Mouse (Mus musculus) embryonic facial prominence, embryonic 13.5 days (tissue): ENCODE results near the gene 4833427G06Rik. TPM values are rescaled to one million over a fixed set of nuclear protein-coding genes. Genes with fewer than 3 reads are reported as not detected.

Experiments
- ATAC-seq: fragments of 200-750 bp; cut with Nextera tagmentation; 2 replicates; pipeline ENCODE4 v1.8.0; 2017; ENCODE audit warnings: low read depth; ENCODE audit not compliant: insufficient number of reproducible peaks, insufficient read depth, low FRiP score, low TSS enrichment
- H3K27ac ChIP-seq: fragments of 300-500 bp; sonication (generic); 2 replicates; pipeline ENCODE4 v1.5.1; 2015; ENCODE audit warnings: moderate library complexity, mild to moderate bottlenecking, inconsistent platforms
- H3K27me3 ChIP-seq: fragments of 300-500 bp; sonication (generic); 2 replicates; pipeline ENCODE4 v1.6.1; 2015; ENCODE audit warnings: mild to moderate bottlenecking, inconsistent platforms
- H3K36me3 ChIP-seq: fragments of 300-500 bp; sonication (generic); 2 replicates; pipeline ENCODE4 v1.6.1; 2015; ENCODE audit warnings: mild to moderate bottlenecking, inconsistent platforms
- H3K4me1 ChIP-seq: fragments of 300-500 bp; sonication (generic); 2 replicates; pipeline ENCODE4 v1.6.1; 2015; ENCODE audit warnings: inconsistent platforms
- H3K4me2 ChIP-seq: fragments of 300-500 bp; sonication (generic); 2 replicates; pipeline ENCODE4 v1.6.1; 2015; ENCODE audit warnings: moderate library complexity, mild to moderate bottlenecking, inconsistent platforms
- H3K4me3 ChIP-seq: fragments of 300-500 bp; sonication (generic); 2 replicates; pipeline ENCODE4 v1.5.1; 2015; ENCODE audit warnings: mild to moderate bottlenecking, inconsistent platforms
- H3K9ac ChIP-seq: fragments of 300-500 bp; sonication (generic); 2 replicates; pipeline ENCODE4 v1.6.1; 2015; ENCODE audit warnings: mild to moderate bottlenecking, inconsistent platforms
- H3K9me3 ChIP-seq: fragments of 300-500 bp; sonication (generic); 2 replicates; pipeline ENCODE4 v1.6.1; 2016; ENCODE audit warnings: inconsistent platforms
- WGBS: fragments of 180-500 bp; shearing (Covaris S2); methylation state at CpG from one replicate; pipeline ENCODE4 v1.1.7; 2015; ENCODE audit warnings: mixed read lengths; 5-methylcytosine and 5-hydroxymethylcytosine counted together
- polyA plus RNA-seq: library from polyadenylated mRNA; unstranded; fragments of >200 nt; fragmentation: Nextera tagmentation; extraction: Ambion mirVana; gene quantifications from 2 replicates; pipeline ENCODE4 v1.2.1, GENCODE M21; 2015

The 4833427G06Rik gene
- polyA plus RNA-seq, 1 experiment from 2014 or later: not detected

DNA sequence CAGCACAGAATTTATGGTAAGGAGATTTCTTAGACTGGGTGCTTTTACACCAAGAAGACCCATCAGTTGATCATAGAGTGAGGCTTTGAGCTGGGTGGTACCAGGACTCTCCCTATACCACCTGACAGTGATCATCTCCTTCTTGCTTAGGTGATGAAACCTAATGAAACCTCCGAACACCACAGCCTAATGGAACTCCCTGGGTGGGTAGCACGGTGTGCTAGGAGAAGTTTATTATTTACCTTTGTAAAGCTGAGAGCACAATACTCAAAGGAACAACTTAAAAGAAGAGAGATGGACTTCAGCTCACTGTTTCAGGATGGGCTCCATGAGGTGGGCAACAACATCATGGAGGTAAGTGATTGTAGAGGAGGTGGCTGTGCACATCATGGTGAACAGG lies 41.3 kb downstream of the 4833427G06Rik start, which contains the start of gene Btg4:
Gene Btg4 (plus strand): TSS at position 301 of the 400 bp plus-strand sequence.
- no peak for ATAC-seq
- H3K4me2 ChIP-seq: no peak within 1 kb of the TSS
- no peak within 1 kb of the TSS for H3K4me3 ChIP-seq
- H3K4me1 ChIP-seq: no peaks in the 10 kb centered on the region
- 79% methylated on average over 2 of the region's 2 CpGs for WGBS
- H3K9ac ChIP-seq: no peak within 1 kb of the TSS
- H3K36me3 ChIP-seq: no peaks in the 10 kb centered on the region
- H3K27ac ChIP-seq: no peak within 1 kb of the TSS
- H3K9me3 ChIP-seq: no peaks in the 10 kb centered on the region
- H3K27me3 ChIP-seq: no peaks in the 10 kb centered on the region

- no peak overlapping the region for H3K27ac ChIP-seq
- no peaks in the 10 kb centered on the region for H3K27me3 ChIP-seq
- 73% methylated on average over 4 of the region's 4 CpGs for WGBS
- no peaks in the 10 kb centered on the region for H3K9me3 ChIP-seq
- H3K4me1 ChIP-seq: no peaks in the 10 kb centered on the region
- no peak overlapping the region for H3K9ac ChIP-seq
- ATAC-seq: no peak
- no peak overlapping the region for H3K4me2 ChIP-seq
- no peaks in the 10 kb centered on the region for H3K36me3 ChIP-seq
- no peak overlapping the region for H3K4me3 ChIP-seq
These were observed 42.8 kb downstream of the 4833427G06Rik start for GRCm38 (mm10) chr9:51058951-51059521.

GRCm38 (mm10) chr9:51056360-51057324 lies 45.2 kb downstream of the 4833427G06Rik start:
- H3K27ac ChIP-seq: no peak overlapping the region
- H3K9me3 ChIP-seq: no peaks in the 10 kb centered on the region
- WGBS: 52% methylated on average over 3 of the region's 3 CpGs
- no peaks in the 10 kb centered on the region for H3K4me1 ChIP-seq
- no peaks in the 10 kb centered on the region for H3K27me3 ChIP-seq
- no peak overlapping the region for H3K4me3 ChIP-seq
- ATAC-seq: no peak
- no peaks in the 10 kb centered on the region for H3K36me3 ChIP-seq
- H3K4me2 ChIP-seq: no peak overlapping the region
- no peak overlapping the region for H3K9ac ChIP-seq

DNA sequence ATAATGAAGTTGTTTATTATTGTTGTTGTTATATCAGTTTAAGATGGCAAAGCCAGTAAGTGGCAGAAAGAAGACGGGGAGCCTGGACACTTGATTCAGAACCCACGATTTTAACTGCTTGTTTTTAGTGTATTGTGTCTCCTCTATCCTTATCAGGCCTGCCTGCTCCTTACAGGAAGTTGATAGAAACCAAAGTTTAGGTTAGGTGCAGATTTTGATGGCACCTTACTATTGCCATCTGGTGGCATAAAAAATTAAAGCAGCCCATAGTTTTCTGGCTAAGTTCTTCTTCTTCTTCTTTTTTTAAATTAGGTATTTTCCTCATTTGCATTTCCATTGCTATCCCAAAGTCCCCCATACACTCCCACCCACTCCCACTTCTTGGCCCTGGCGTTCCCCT lies 49.7 kb downstream of the 4833427G06Rik start:
- no peak overlapping the region for H3K4me2 ChIP-seq
- H3K27ac ChIP-seq: no peak overlapping the region
- ATAC-seq: no peak
- H3K9me3 ChIP-seq: no peaks in the 10 kb centered on the region
- no peaks in the 10 kb centered on the region for H3K36me3 ChIP-seq
- no peak overlapping the region for H3K4me3 ChIP-seq
- no peak overlapping the region for H3K9ac ChIP-seq
- H3K27me3 ChIP-seq: no peaks in the 10 kb centered on the region
- WGBS: 68% methylated on average over 3 of the region's 3 CpGs
- H3K4me1 ChIP-seq: no peaks in the 10 kb centered on the region

GRCm38 (mm10) chr9:51042136-51042535 lies 59.7 kb downstream of the 4833427G06Rik start:
- WGBS: 83% methylated on average over 6 of the region's 6 CpGs
- ATAC-seq: no peak
- H3K4me2 ChIP-seq: no peak overlapping the region
- H3K36me3 ChIP-seq: no peaks in the 10 kb centered on the region
- no peaks in the 10 kb centered on the region for H3K9me3 ChIP-seq
- H3K27me3 ChIP-seq: no peaks in the 10 kb centered on the region
- H3K9ac ChIP-seq: no peak overlapping the region
- no peak overlapping the region for H3K4me3 ChIP-seq
- no peaks in the 10 kb centered on the region for H3K4me1 ChIP-seq
- no peak overlapping the region for H3K27ac ChIP-seq

- Histone ChIP-seq H3K9ac (no peak overlapping the region), H3K4me1 (no peaks in the 10 kb centered on the region), H3K9me3 (no peaks in the 10 kb centered on the region), H3K4me2 (no peak overlapping the region), H3K36me3 (no peaks in the 10 kb centered on the region), H3K27me3 (no peaks in the 10 kb centered on the region), H3K4me3 (no peak overlapping the region), H3K27ac (no peak overlapping the region)
- WGBS: 89% methylated on average over 7 of the region's 7 CpGs
- ATAC-seq: no peak
These were observed 60.3 kb downstream of the 4833427G06Rik start for GRCm38 (mm10) chr9:51041491-51041980.

DNA sequence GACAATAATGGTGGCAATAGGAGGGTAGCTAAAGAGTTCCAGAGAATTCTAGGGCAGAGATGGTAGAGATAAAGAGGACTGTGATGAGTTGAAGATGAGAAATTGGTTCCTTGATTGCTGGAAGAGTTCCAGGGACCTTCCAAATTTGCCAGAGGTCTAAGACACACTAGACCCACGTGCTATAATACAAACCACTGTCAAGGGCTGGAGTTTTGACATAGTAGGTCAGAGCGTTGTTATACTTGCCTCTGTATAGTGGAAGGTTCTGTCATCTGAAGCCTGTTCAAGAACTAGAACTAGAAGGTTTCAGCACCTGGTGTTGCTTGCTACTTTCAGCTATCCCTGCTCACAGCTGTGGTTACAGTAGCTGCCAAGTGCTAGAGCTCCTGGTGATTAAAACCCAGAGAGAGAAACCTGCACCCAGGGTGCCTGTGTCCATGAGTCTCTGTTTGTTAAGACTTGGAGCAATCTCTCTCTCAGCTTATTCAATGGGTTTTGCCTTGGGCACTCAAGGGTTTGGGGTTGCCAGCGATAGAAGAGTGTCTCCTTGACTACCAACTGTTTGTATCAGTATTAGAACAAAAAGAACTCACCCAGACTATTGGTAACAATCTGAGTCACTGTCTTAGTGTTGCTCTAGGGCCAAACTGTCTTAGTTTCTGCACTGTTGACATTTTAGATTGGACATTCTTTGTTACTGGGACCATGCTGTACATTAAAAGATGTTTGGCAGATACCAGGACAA lies 68.9 kb downstream of the 4833427G06Rik start:
- Histone ChIP-seq H3K36me3 (no peaks in the 10 kb centered on the region), H3K9me3 (no peaks in the 10 kb centered on the region), H3K9ac (no peak overlapping the region), H3K4me1 (no peaks in the 10 kb centered on the region), H3K4me3 (no peak overlapping the region), H3K27me3 (no peaks in the 10 kb centered on the region), H3K4me2 (no peak overlapping the region), H3K27ac (no peak overlapping the region)
- whole genome bisulfite sequencing: 62% methylated on average over 3 of the region's 3 CpGs
- ATAC-seq: no peak

DNA sequence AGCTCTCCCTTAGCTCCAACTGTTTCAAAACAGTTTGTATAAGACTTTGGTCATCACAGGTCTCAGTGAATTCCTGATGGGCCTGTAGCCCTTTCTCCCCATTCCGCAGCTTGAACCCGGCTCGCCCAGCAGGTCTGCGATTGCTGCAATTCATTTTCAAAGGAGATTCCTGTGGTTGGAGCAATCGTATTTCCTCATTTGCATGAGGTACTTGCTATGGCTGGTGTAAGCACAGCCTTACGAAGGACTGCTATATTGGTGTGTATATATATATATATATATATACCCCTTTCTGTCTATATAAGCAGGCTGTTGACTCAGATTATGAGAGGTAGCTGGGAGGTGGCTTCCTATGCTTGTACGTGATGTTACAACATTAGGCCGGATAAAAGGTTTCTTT lies 69.6 kb downstream of the 4833427G06Rik start:
- no peaks in the 10 kb centered on the region for H3K27me3 ChIP-seq
- ATAC-seq: no peak
- H3K4me3 ChIP-seq: no peak overlapping the region
- H3K9ac ChIP-seq: no peak overlapping the region
- H3K9me3 ChIP-seq: no peaks in the 10 kb centered on the region
- no peak overlapping the region for H3K27ac ChIP-seq
- WGBS: 61% methylated on average over 8 of the region's 8 CpGs
- no peak overlapping the region for H3K4me2 ChIP-seq
- no peaks in the 10 kb centered on the region for H3K36me3 ChIP-seq
- H3K4me1 ChIP-seq: no peaks in the 10 kb centered on the region

DNA sequence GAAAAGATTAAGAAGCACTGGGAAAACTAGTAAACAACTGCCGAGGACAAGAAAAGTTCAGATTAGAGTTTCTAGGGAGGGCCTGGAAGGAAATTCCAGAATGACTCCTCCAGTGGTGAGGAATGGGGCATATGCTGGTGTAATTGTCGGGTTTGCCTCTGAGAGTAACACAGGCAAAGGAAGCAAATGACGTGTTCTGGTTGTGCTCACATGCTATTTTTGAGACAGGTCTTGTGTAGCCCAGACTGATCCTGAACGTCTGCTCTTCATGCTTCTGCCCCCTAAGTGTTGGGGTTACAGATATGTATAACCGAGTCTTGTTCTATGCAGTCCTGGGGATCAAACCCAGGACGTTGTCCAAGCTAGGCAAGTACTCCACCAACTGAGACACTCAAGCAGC lies 70.3 kb downstream of the 4833427G06Rik start:
- no peak overlapping the region for H3K27ac ChIP-seq
- no peak for ATAC-seq
- 58% methylated on average over 6 of the region's 6 CpGs for whole genome bisulfite sequencing
- H3K4me3 ChIP-seq: no peak overlapping the region
- H3K4me2 ChIP-seq: no peak overlapping the region
- H3K4me1 ChIP-seq: no peaks in the 10 kb centered on the region
- no peaks in the 10 kb centered on the region for H3K9me3 ChIP-seq
- no peak overlapping the region for H3K9ac ChIP-seq
- H3K27me3 ChIP-seq: no peaks in the 10 kb centered on the region
- no peaks in the 10 kb centered on the region for H3K36me3 ChIP-seq
